Mouse (Mus musculus): Measurements from ENCODE around the gene Mybl2. TPM values are rescaled to one million over a fixed set of nuclear protein-coding genes. Genes with fewer than 3 reads are reported as not detected.

Gene Mybl2
- total RNA-seq, 1 experiment: 281 TPM

DNA sequence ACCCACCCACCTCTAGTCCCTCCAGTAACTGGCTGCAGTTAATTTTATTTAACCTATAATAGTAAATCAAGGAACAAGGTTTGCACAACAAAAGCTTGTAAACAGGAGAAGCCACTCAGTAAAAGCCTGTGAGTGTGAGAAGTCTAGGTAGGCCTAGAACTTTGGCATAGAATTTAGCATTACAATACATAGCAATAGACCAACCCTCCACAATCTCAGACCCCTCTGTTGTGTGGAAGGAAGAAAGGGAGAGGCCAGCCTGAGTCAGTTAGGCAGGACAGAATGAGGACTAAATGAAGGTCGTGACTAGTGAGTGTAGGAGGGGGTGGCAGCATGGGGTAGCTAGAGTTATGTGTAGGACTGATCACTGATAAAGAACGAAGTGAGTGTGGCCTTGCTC lies 22.7 kb upstream of the Mybl2 start:
- peaks cover 14 to 28% of the 10 kb centered on the region in 2 experiments for H3K4me1 ChIP-seq (ENCODE audit: control insufficient read depth in 2 of 2, insufficient read depth in 2 of 2, low read length in 2 of 2, poor library complexity in 1 of 2)
- no peak overlapping the region for H3K4me3 ChIP-seq (ENCODE audit: insufficient read depth in 1 of 2, low read depth in 1 of 2, low read length in 2 of 2, poor library complexity in 1 of 2, severe bottlenecking in 1 of 2)
- H3K36me3 ChIP-seq (ENCODE audit: control insufficient read depth, insufficient read depth, low read length, poor library complexity, severe bottlenecking): peaks cover 5% of the 10 kb centered on the region
- peak overlapping the region; percentile 96 for H3K27ac ChIP-seq (ENCODE audit: insufficient read depth, low read depth, low read length, poor library complexity, severe bottlenecking)
- in situ Hi-C loops (cut with MboI; ENCODE audit: low sequenced_read_pairs in 2 of 2, unreplicated experiment in 2 of 2): no loop called here
- H3K9ac ChIP-seq (ENCODE audit: insufficient read depth, low read depth, low read length, poor library complexity, severe bottlenecking): no peak overlapping the region
- H3K9me3 ChIP-seq (ENCODE audit: control insufficient read depth, insufficient read depth, low read depth, low read length): no peaks in the 10 kb centered on the region
- peak; percentile 80 for DNase-seq (ENCODE audit: low read depth, low spot score)
- TF ChIP-seq ZNF384 (IDR thresholded peaks at IDR 0.05; ENCODE audit: low read depth, low read length) (no peak), ZC3H11A (IDR thresholded peaks at IDR 0.05; ENCODE audit: borderline replicate concordance, low read depth, low read length) (no peak), HCFC1 (IDR thresholded peaks at IDR 0.05; ENCODE audit: borderline replicate concordance, insufficient read depth, low read length) (peak; percentile 35; the same call in 1 of the 2 replicates), CHD2 (IDR thresholded peaks at IDR 0.05; ENCODE audit: low read depth, low read length) (0 out of 2 replicates have a peak, but pooled peaks have one; percentile 33), MAFK (IDR thresholded peaks at IDR 0.05; ENCODE audit: insufficient read depth, low read depth, low read length) (0 out of 2 replicates have a peak, but pooled peaks have one; percentile 5)

DNA sequence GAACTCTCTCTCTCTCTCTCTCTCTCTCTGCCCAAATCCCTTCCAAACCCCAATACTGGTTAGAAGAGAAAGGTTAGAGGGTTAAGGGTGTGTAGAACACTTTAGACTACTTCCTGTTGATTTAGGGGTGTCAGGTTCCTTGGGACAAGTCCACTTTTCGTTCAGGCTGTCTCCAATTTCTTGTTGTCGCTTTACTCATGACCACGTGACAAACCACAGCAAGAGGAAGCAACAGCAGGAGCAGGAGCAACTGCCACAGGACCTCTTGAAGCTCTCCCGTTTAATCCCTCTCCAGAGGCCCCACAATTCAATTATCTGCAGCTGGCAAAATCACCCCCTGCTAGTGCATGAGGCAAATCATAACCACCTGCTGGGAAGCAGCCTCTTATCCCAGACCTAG lies 21.9 kb upstream of the Mybl2 start:
- DNase-seq (ENCODE audit: low read depth, low spot score): no peak
- H3K9me3 ChIP-seq (ENCODE audit: control insufficient read depth, insufficient read depth, low read depth, low read length): no peaks in the 10 kb centered on the region
- H3K4me1 ChIP-seq (ENCODE audit: control insufficient read depth in 2 of 2, insufficient read depth in 2 of 2, low read length in 2 of 2, poor library complexity in 1 of 2): peaks cover 18 to 28% of the 10 kb centered on the region in 2 experiments
- H3K27ac ChIP-seq (ENCODE audit: insufficient read depth, low read depth, low read length, poor library complexity, severe bottlenecking): peak overlapping the region; percentile 96; the same call in 1 of the 2 replicates
- in situ Hi-C loops (cut with MboI; ENCODE audit: low sequenced_read_pairs in 2 of 2, unreplicated experiment in 2 of 2): no loop called here
- no peak overlapping the region for H3K4me3 ChIP-seq (ENCODE audit: insufficient read depth in 1 of 2, low read depth in 1 of 2, low read length in 2 of 2, poor library complexity in 1 of 2, severe bottlenecking in 1 of 2)
- no peak overlapping the region for H3K9ac ChIP-seq (ENCODE audit: insufficient read depth, low read depth, low read length, poor library complexity, severe bottlenecking)
- TF ChIP-seq MAFK (IDR thresholded peaks at IDR 0.05; ENCODE audit: insufficient read depth, low read depth, low read length) (no peak), ZNF384 (IDR thresholded peaks at IDR 0.05; ENCODE audit: low read depth, low read length) (no peak), CHD2 (IDR thresholded peaks at IDR 0.05; ENCODE audit: low read depth, low read length) (no peak), ZC3H11A (IDR thresholded peaks at IDR 0.05; ENCODE audit: borderline replicate concordance, low read depth, low read length) (no peak), HCFC1 (IDR thresholded peaks at IDR 0.05; ENCODE audit: borderline replicate concordance, insufficient read depth, low read length) (no peak)
- H3K36me3 ChIP-seq (ENCODE audit: control insufficient read depth, insufficient read depth, low read length, poor library complexity, severe bottlenecking): peaks cover 10% of the 10 kb centered on the region

DNA sequence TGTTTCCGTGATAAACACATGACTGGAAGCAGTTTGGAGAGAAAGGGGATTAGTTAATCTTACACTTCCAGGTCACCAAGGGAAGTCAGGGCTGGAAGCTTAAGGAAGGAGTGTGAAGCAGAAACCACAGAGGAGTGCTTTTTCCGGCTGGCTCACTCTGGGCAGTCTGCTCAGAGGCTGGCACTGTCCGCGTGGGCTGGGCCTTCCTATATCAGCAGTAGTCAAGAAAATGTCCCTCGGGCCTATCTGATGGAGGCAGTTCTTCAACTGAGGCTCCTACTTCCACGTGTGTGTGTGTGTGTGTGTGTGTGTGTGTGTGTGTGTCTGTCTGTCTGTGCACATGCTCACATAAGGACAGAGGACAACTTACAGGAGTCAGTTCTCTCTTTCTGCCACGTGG lies 14.5 kb upstream of the Mybl2 start:
- DNase-seq (ENCODE audit: low read depth, low spot score): no peak
- Histone ChIP-seq H3K4me1 (ENCODE audit: control insufficient read depth in 2 of 2, insufficient read depth in 2 of 2, low read length in 2 of 2, poor library complexity in 1 of 2) (peaks cover 0 to 10% of the 10 kb centered on the region in 2 experiments; a peak in 1 of 4 replicates), H3K9ac (ENCODE audit: insufficient read depth, low read depth, low read length, poor library complexity, severe bottlenecking) (peak overlapping the region; percentile 44; the same call in 1 of the 2 replicates), H3K36me3 (ENCODE audit: control insufficient read depth, insufficient read depth, low read length, poor library complexity, severe bottlenecking) (peaks cover 42% of the 10 kb centered on the region), H3K27ac (ENCODE audit: insufficient read depth, low read depth, low read length, poor library complexity, severe bottlenecking) (no peak overlapping the region), H3K4me3 (ENCODE audit: insufficient read depth in 1 of 2, low read depth in 1 of 2, low read length in 2 of 2, poor library complexity in 1 of 2, severe bottlenecking in 1 of 2) (no peak overlapping the region), H3K9me3 (ENCODE audit: control insufficient read depth, insufficient read depth, low read depth, low read length) (no peaks in the 10 kb centered on the region)
- in situ Hi-C loops (cut with MboI; ENCODE audit: low sequenced_read_pairs in 2 of 2, unreplicated experiment in 2 of 2): no loop called here
- TF ChIP-seq CHD2 (IDR thresholded peaks at IDR 0.05; ENCODE audit: low read depth, low read length) (no peak), ZC3H11A (IDR thresholded peaks at IDR 0.05; ENCODE audit: borderline replicate concordance, low read depth, low read length) (no peak), ZNF384 (IDR thresholded peaks at IDR 0.05; ENCODE audit: low read depth, low read length) (no peak), HCFC1 (IDR thresholded peaks at IDR 0.05; ENCODE audit: borderline replicate concordance, insufficient read depth, low read length) (no peak), MAFK (IDR thresholded peaks at IDR 0.05; ENCODE audit: insufficient read depth, low read depth, low read length) (no peak)

DNA sequence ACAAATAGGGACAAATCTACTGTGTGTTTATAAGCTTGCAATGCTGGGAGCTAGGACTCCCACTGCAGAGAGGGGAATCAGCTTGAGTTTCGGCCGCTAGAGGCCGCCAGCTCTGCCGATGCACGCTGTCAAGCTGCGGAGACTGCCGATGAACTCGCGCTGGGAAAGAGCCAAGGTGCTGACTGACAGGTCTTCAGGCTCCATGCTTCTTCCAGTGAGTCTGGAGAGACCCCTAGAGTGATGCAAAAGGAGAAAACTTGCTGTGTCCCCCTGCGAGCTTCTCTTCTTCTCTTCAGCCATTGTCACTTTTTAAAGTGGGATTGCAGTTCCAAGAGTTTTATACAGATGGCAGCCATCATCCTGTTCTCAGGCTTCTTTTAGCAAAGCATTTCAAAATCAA lies 6.4 kb upstream of the Mybl2 start:
- Histone ChIP-seq H3K9me3 (ENCODE audit: control insufficient read depth, insufficient read depth, low read depth, low read length) (no peaks in the 10 kb centered on the region), H3K36me3 (ENCODE audit: control insufficient read depth, insufficient read depth, low read length, poor library complexity, severe bottlenecking) (peaks cover 19% of the 10 kb centered on the region), H3K9ac (ENCODE audit: insufficient read depth, low read depth, low read length, poor library complexity, severe bottlenecking) (no peak overlapping the region), H3K27ac (ENCODE audit: insufficient read depth, low read depth, low read length, poor library complexity, severe bottlenecking) (no peak overlapping the region), H3K4me3 (ENCODE audit: insufficient read depth in 1 of 2, low read depth in 1 of 2, low read length in 2 of 2, poor library complexity in 1 of 2, severe bottlenecking in 1 of 2) (no peak overlapping the region), H3K4me1 (ENCODE audit: control insufficient read depth in 2 of 2, insufficient read depth in 2 of 2, low read length in 2 of 2, poor library complexity in 1 of 2) (peaks cover 2 to 8% of the 10 kb centered on the region in 2 experiments)
- no peak for TF ChIP-seq CHD2 (IDR thresholded peaks at IDR 0.05; ENCODE audit: low read depth, low read length)
- no peak for TF ChIP-seq ZC3H11A (IDR thresholded peaks at IDR 0.05; ENCODE audit: borderline replicate concordance, low read depth, low read length)
- no peak for TF ChIP-seq MAFK (IDR thresholded peaks at IDR 0.05; ENCODE audit: insufficient read depth, low read depth, low read length)
- TF ChIP-seq HCFC1 (IDR thresholded peaks at IDR 0.05; ENCODE audit: borderline replicate concordance, insufficient read depth, low read length): no peak
- TF ChIP-seq ZNF384 (IDR thresholded peaks at IDR 0.05; ENCODE audit: low read depth, low read length): no peak
- DNase-seq (ENCODE audit: low read depth, low spot score): no peak
- in situ Hi-C loops (cut with MboI; ENCODE audit: low sequenced_read_pairs in 2 of 2, unreplicated experiment in 2 of 2): no loop called here

Measured in ES-E14 (cell line).